Mouse (Mus musculus): ENCODE data around the gene Gp5.
"Not testable (repeated sequence)": the region's sequence is repeated elsewhere in the genome, so short reads cannot be mapped to it uniquely, and the experiment has no call there.

Gene Gp5

DNA sequence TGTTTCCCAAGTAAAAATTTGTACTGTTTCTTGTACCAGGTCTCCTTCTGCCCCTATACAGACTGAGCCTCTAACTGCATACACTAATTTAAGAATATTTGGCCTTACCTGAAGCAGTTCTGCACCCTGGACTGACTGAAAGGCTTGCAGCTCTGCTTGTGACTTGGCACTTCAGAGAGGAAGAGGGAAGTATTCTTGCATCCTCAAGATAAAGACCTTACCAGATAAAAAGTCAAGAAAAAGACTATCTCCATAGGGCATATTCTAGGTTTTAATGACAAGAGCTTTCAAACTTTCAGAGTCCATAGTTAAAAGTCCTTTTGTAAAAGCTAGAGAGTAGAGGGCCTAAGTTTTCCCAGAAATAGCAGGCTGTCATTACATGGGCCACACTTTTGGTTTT is at the start of gene Gp5:
Gene Gp5, minus strand, starts transcription at position 133 of the 400 bp plus-strand sequence.
- no peak for DNase-seq

DNA sequence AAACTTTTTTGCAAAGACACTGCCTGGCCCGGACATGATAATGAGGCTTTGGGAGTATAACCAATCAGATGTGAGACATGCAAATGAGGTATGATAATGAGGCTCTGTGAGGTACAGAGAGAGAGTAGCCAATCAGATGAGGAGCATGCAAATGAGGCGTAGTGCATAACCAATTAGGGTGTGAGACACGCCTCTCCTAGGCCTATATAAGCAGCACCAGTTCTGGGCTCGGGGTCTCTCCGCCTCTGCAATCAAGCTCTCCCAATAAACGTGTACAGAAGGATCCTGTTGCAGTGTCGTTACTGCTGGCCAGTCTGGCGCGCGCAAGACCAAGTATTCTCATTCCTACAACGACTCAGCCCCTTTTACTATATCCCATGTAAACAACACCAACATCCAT is 42.9 kb upstream of the Gp5 start:
- DNase-seq, result not testable (repeated sequence)

DNA sequence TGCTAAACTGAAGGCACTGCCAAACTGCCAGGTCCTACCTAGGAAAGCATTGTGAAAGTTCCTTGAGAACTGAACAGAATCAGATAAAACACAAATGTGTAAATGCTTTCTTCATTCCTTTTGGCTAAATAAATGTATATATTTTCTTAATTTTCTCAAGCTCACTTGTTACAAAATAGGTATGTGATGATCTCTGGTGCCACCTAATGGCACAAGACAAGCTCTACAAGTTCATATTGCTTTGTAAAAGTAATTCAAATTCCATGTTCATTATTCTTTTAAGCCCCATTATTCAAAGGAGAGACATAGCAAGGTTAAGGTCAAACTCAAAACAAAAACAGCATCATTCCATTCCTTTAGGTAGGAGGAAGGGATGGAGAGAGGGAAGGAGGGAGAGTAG is 3.7 kb upstream of the Gp5 start:
- DNase-seq, result no peak

DNA sequence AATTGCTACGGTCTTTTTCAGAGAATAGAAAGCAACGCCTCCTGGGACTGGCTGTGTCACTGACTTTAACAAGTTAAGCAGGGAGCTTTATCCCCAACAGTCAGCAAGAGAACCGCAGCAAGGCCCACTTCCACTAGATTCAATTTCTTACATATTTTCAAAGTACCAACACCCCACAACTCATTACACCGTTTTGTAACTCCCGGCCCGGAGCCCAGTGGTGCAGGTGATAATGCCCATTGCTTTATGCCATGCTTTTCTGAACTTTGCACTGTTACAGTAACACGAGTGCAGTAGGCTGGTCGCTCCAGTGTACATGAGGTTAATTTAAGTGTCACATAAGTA is 436 bp downstream of the Gp5 start:
- DNase-seq, result no peak

DNA sequence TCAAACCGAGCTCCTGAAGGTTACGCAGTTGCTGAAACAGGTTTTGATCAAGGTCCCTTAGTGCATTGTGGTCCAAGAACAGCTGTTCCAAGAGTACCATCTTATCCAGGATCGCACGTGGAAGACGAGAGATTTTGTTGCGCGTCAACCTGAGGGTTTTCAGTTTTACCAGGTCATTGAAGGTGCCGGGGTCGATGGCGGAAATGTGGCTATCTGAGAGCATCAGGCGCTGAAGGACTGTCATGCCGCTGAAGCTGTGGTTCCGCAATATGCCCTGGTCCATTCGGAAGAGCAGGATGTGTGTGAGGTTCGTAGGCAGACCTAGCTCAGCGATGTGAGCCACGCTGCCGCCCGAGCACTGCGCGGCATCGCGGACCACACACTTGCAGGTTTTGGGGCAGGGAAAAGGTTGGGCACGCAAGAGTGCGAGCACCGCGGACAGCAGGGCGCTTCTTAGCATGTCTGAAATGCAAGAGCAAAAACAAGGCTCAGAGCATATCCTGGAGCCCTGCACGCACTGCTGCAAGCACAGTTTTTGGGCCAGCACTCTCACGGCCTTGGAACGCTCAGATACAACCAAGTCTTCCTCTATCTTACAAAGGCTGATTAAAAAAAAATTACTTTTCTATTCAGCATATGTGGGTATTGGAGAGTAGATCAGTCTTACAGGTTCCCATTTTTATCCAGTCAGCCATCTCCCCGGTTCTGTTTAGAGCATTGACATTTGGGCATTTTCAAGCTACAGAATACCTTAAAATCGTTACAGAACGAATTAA is 996 bp downstream of the Gp5 start:
- DNase-seq, result peak in 1 of 2 experiments; percentile 13

DNA sequence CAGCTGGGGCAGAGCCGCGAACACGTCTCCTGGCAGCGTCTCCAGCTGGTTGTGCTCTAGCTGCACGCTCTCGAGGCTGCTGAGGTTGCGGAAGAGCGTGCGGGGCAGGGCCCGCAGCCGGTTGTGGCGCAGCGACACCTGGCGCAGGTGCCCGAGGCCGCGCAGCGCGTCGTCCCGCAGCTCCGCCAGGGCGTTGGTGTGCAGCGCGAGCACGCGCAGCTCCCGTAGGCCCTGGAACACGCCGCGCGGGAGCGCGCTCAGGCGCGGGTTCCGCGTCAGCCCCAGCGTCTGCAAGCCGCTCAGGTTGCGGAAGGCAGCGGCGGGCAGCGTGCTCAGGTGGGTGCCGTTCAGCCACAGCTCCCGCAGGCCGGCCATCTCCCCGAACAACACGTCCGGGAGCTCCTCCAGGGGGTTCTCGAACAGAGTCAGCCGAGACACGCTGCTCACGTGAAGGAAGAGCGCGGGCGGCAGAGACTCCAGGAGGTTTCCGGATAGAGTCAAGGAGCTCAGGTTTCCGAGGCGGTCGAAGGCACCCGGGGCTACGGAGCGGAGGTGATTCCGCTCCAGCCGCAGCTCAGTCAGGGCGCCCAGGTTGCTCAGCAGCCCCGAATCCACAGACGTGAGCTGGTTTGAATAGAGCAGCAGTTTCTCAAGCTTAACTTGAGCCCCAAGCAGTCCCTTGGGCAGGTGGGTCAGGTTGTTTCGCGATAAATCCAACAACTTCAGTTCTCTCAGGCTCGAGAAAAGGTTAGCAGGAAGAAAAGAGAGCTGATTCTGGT is 1.8 kb downstream of the Gp5 start:
- peak; percentile 20 to 37 for DNase-seq

DNA sequence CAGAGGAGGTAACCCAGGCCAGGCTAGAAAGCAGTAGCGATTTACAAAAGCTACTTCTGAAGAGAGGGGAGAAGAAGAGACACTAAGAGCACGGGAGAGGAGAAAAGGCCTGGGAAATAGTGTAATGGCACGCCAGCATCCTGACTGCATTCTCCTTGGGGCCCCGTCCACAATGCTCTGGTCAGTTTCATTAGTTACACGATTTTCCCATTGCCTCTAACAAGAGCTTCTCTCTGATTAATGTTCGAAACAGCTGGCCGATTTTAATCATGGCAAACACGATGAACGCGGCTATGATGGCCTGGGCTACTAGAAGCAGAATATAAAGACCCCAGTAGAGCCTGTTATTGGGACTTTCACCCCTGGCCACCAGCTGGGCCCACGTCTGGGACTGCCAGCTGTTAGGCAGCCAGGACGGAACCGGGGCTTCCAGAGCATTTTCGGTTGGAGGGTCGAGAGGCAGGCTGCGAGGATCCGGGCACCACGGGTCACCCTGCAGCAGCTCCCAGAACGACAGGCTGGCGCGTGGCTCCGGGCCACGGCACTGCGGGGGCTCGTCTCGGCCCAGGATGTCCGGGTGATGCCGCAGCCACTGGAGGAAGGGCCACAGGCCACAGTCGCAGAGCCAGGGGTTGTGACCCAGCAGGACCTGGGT is 2.5 kb downstream of the Gp5 start:
- no peak for DNase-seq

DNA sequence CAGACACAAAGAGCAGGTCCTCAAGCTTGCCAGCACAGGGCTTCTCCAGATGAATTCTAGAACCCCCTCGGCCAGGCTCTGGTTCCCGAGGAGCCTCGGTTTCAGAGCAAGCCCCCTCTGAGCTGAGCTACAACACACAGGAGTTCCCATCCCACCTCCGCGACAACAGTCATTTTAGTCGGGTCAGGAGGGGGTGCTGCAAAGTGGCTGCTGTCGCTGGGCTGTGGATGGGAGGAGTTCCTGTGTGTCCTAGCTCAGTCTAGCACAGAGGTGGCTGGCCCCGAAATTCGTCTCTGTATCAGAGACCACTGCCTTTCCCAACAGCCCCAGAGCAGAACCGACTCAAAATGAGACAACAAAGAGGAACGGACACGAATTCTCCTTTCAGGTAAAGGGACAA is 3.3 kb downstream of the Gp5 start:
- DNase-seq, result no peak

DNA sequence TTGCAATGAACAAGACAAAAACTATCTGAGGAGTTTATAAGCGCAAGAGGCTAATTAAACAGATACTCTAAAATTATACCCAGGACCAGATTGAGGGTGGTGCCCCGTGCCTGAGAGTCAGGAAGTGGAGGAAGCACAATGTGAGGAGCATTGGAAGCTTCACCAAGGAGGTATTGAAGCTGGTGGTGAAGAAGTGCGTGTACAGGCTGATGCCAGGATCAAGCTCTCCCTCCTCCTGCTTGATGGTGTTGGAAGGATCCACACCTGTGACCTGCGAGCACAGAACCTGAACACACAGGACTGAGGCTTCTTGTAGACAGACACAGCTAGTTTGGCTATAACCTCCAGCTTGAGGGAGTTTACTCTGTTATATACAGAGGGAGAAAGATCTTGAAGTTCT is 4.5 kb downstream of the Gp5 start:
- no peak for DNase-seq

DNA sequence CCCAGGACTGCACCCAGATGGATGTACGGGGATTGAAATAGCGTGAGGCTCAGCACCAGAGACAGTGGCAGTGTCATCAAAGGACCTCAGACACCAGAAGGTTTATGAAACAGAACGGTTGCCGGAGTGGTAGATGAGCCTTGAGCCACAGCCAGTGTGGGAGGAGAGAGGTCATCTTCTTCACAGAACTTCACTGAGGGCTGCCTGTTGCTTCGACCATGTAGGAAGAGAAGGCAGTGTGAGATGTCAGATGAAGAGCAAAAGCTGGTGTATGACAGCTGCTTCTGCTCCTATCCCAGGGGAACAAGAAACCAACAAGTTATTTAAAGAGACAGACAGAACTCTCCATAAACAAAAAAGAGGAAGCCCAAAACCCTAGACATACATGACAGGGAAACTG is 6.3 kb downstream of the Gp5 start:
- no peak for DNase-seq

DNA sequence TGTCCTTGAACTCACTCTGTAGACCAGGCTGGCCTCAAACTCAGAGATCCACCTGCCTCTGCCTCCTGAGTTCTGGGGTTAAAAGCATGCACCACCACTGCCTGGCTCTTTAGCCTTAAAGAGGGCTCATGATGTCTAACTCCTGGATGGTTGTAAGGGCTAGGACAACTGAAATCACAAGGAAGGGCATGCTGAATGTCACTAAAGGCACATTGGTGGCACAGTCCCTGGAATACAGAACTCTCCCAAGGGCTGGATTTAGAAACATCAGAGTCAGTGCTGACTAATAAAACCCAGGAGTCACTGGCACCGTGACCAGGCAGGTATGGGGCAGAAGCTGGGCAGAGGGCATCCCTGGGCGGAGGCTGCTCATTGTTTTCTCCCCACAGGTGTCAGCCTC is 7.2 kb downstream of the Gp5 start:
- no peak for DNase-seq

DNA sequence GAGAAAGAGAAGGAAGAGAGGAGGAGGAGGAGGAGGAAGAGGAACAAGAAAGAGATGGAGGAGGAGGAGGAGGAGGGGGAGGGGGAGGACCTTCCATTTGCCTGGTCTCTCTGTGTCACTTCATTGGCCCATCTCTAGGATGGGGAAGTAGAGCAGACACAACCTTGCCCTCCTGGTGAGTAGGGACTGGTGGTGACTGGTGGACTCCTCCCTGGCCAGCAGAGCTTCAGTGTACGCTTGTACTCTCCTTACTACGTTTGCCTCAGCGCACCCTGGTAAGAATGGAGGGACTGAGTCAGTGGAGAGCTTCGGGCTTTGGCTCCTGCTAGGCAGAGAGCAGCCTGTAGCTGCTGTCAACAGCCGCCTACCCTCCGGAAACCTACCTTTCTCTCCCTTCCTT is 7.9 kb downstream of the Gp5 start:
- no peak for DNase-seq

DNA sequence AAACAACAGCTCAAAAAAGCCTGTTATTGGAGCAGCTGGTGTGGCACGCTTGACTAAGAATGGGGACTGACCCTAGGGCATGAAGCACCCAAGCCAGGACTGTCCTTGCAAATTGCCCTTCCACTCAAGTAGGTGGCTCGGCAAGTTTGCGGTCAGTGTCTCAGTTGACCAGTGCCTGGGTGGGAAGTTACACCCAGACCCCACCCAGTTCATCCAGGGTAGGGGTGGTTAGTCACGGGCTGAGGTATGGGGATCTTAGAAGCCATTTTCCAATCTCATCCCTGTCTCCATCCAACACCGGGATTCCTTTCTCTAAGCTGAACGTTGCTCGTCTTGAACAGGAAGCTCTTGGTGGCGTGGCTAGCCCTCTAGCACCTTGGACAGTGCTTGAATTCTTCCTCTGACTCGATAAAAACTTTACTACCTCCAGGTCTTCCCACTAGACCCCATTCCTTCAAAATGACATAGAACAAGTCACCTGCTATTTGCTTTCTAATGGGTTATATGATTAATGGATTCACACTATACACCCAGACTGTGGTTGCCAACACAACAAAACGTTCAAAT is 10.8 kb downstream of the Gp5 start:
- DNase-seq, result no peak

DNA sequence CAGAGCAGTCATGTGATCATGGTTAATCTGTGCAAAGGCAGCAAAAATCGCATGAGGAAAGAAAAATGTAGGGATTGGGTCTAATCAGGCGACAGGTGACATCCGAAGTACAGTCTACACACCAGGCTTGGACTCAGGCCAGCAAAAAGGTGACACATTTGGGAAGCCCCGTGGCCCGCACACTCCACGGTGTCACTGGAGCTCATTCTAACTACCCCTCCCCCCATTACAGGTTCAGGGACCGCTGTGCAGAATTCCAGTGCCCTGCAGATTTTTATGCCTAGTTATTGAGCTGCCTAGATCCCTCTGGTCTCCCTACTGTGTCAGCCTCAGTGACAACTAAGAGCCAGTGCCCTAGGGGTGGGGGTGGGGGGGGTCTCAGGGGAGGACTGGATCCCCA is 13.1 kb downstream of the Gp5 start:
- no peak for DNase-seq

DNA sequence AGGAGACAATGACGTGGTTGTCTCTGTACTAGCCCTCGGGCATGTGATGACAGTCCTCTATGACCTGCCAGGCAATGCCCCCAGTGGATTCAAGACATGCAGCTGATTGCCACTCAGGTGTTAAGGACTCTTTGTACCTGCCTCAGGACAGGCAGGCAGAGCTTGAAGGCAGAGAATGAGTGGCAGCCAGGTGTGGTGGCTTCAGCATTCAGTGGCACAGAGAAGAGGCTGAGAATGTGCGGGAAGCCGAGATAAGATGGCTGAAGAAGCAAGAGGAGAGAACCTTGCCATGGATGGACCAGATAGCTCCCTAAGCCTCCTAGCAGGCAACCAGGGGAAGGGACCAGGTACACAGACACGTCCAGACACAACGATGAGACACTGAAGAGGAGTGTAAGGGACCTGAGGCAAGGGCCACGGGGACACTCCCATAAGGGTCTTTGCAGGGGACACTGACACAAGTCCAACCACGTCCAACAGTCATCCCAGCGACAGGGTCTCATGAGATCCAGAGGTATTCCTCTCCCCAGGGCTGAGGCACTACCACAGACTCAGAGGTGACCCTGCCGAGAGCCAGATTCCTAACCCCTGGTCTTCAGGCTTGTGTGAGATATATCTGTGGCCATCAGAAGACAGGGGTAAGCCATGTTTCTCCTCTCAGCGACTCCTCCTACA is 13.8 kb downstream of the Gp5 start:
- no peak for DNase-seq

DNA sequence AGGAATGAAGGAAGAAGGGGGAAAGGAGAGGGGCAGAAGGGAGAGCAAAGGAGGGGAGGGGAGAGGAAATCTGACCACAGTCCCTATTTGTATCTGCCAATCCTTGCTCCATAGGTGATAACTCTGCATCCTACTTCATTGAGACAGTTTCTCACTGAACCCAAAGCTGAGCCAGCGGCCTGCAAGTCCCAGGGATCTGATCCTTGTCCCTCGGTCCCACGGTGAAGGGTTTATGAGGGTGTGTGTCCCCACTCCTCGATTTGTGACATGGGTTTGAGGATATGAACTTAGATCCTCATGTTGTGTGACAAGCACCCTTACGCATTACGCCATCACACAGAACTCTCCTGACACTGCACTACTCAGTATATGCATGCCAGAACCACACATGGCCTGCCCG is 15.5 kb downstream of the Gp5 start:
- DNase-seq, result no peak

DNA sequence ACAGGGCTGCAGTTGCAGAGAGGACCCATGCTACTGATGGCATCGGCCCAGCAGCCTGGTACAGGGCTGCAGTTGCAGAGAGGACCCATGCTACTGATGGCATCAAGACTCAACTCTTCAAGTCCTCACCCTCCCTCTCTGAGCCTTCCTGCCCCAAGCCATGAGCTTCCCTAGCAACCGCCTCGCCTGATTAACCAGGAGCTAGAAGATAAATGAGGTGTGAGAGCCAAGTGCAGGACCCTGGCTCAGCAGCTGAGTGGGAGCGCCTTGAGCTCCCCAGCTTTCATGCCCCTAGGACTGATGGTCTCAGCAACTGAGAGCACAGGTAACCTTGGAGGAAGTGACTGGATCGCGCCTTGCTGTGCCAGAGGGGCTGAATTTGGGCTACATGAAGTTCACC is 20.1 kb downstream of the Gp5 start:
- no peak for DNase-seq

DNA sequence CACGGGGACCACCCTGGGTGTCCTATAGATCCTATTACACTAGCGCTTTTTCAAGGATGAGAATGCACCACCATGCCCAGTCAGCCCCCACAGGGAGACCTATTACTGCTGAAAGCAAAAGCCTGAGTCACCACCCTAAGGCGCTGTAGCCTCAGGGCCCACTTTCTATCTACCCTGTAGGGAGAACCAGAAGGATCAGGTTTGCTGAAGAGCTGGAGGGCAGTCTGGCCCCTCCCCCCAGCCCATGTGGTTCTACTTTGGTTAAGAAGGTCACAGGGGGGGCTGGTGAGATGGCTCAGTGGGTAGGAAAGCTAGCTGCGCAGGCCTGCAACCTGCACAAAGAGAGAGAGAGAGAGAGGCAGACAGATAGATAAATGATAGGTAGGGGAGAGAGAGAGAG is 24.9 kb downstream of the Gp5 start:
- no peak for DNase-seq

DNA sequence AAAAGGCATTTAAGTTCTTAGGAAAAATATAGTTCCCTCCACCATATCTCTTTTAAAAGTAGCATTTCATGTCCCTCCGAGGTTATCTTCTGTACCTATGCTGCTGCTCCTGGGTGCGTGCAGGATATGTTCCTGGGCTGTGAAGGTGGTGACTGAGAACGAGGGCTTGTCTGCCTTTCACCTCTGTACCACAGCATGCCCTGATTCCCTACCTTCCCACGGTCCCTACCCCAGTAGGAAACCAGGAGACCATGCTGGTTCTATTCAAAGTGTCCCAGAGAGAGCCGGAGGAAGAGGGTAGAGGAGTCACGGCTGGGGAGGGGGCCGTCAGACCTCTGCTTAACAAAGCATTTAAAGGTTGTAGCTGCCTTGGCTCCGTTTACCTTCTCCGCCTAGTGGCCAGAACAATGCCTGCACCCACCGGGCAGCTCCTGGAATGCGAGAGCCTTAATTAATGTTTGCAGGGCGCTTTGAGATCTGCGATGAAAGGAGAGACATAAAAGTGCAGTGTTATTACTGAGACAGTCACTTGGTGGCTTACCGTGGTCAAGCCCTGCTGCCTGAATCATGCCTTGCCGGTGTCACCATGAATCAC is 26.7 kb downstream of the Gp5 start:
- peak in 1 of 2 experiments; percentile 20 for DNase-seq

DNA sequence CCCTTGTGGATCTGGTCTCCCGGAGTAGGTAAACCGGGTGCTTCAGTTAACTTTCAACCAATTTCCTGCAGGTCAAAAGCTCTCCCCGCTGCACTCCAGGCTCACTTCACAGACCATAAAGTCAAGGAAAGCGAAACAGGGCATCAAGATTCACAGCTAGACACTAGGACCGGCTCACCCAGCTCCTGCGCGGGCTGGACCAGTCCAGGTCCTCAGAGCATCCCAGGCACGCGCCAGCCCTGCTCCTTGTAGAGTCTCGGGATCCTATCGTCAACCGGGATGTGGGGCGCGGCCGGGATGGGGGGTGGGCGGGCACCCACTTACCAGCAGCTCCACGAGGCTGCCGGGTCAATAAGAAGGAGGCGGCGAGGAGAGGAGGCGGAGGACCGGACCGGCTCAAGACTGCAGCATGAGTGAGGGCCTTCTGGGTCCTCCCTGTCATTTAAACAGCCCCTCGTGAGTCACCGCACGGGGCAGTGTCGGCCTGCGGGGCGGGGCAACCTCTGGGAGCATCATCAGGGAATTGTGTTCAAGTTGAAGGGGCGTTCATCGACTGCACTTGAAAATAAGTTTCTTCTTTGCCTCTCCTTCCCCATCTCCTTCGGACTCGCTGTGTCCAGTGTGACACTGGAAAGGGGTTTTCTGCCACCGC is 27.6 kb downstream of the Gp5 start, which contains the start of gene Lrrc15:
Gene Lrrc15, minus strand, starts transcription at position 413 of the 652 bp plus-strand sequence.
- DNase-seq, result no peak

DNA sequence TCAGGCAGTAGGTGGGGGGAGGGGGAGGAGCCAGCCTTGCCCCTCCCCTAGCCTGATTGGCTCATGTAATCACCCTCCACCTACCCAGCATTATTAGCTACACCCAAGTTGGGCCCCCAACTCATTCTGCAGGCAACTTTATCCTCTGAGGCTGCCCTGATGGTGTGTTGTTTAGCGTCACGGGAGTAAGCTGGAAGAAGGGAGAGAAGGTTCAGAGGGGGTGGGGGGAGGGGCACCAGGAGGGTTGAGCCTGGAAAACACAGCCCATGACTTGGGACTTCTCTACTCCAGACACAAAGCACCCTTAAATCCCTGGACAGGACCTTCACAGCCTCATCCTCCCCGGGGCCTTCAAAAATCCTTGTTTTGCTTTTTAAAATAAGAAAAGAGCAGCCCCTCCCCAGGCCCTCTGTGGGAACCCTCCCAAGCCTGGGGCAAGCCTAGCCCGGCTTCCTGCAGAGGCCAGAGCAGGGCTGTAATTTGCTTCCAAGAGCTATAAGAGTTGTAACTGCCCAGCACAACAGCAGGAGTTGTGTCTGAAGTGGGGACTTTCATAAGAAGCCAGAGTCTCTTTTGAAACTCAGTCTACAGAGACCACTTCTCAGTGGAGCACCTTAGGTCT is 29.8 kb downstream of the Gp5 start:
- DNase-seq, result no peak

DNA sequence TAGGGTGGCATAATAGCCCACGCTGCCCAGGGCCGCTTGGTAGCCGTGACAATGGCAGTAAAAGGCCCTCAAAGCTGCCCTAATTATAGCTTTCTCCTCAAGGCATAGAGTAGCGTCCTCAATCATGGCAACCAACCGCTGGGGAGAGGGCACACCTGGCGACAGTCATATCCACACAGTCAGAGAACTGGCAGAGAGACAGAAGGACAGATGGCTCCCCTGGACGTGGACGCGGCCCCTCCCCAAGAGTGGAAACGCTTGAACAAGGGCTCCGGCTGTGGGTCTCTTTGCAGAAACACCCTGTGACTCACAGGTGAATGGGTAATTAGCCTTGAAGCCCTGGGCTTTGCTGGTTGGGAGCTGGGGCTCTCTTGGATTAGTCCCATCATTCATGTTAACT is 32.2 kb downstream of the Gp5 start:
- DNase-seq, result no peak
